In the genomic region with DNA sequence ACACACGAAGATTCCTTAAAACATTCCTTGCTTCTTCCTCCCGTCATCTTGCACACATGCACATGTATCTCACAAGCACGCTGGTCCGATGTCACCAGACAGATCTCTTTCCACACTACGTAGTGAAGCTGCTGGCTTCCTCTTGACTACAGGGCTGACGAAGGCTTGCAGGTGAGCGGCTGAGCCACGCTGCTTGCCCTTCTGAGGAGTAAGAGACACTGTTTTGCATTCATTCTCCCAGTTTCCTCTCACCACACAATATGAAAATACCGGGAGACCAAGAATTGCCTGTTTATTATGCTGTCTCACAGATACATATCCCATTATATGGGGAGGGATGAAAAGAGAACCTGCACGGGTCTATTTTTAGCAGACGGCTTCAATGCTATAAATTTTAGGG, we compare ENCODE assay signal across 8 mouse cellular contexts.
DNase-seq lines count a peak whose midpoint lies in the region; ATAC-seq and TF ChIP-seq lines count a peak whose summit lies in the region.

No protein-coding gene starts in this region.

- H3K4me3 ChIP-seq in heart, embryonic 14.5 days (ENCODE audit: control insufficient read depth in 1 of 2, insufficient read depth in 1 of 2, low read depth in 1 of 2, low read length in 2 of 2), result peak overlapping the region in 1 of 2 experiments; percentile 26; a peak in 1 of 4 replicates
- no peak overlapping the region for H3K4me3 ChIP-seq in heart, adult 2 months
- H3K4me3 ChIP-seq in hindbrain, embryonic 11.5 days (ENCODE audit: low read depth, low read length), result no peak overlapping the region; the same call in 1 of the 2 replicates
- peak overlapping the region; percentile 24 for H3K4me3 ChIP-seq in midbrain, embryonic 12.5 days

- no peak for TF ChIP-seq EP300 in heart, adult 2 months (IDR thresholded peaks at IDR 0.05; ENCODE audit: insufficient read depth, low read depth, low read length)

- peaks cover 0 to 7% of the 10 kb centered on the region in 2 experiments; a peak in 1 of 4 replicates for H3K4me1 ChIP-seq in heart, embryonic 14.5 days (ENCODE audit: control insufficient read depth in 2 of 2, insufficient read depth in 2 of 2, low read length in 2 of 2)
- no peaks in the 10 kb centered on the region for H3K4me1 ChIP-seq in heart, adult 2 months (ENCODE audit: control insufficient read depth, insufficient read depth, low read length)
- H3K4me1 ChIP-seq in hindbrain, embryonic 11.5 days (replicated peaks; ENCODE audit: control insufficient read depth, insufficient read depth, low read length), result peaks cover 20% of the 10 kb centered on the region
- H3K4me1 ChIP-seq in midbrain, embryonic 12.5 days, result peaks cover 72% of the 10 kb centered on the region

- intact Hi-C loops in heart, adult 2 months (cut with DNase I), result no loop called here

- no peak overlapping the region for H3K27ac ChIP-seq in heart, embryonic 14.5 days (replicated peaks in 1 of 2; ENCODE audit: control insufficient read depth in 1 of 2, insufficient read depth in 1 of 2, low read depth in 2 of 2, low read length in 2 of 2)
- H3K27ac ChIP-seq in heart, adult 2 months, result no peak overlapping the region
- H3K27ac ChIP-seq in hindbrain, embryonic 11.5 days (ENCODE audit: low read depth, low read length), result no peak overlapping the region
- peak overlapping the region; percentile 91 for H3K27ac ChIP-seq in midbrain, embryonic 12.5 days (replicated peaks)

- H3K27me3 ChIP-seq in heart, embryonic 14.5 days (ENCODE audit: control insufficient read depth, insufficient read depth, low read length), result peaks cover 84% of the 10 kb centered on the region
- peaks cover 14% of the 10 kb centered on the region for H3K27me3 ChIP-seq in heart, adult 2 months (ENCODE audit: control insufficient read depth, insufficient read depth, low read length)
- H3K27me3 ChIP-seq in hindbrain, embryonic 11.5 days (ENCODE audit: control insufficient read depth, insufficient read depth, low read length), result peaks cover 21% of the 10 kb centered on the region
- H3K27me3 ChIP-seq in midbrain, embryonic 12.5 days, result peaks cover 55% of the 10 kb centered on the region

- no peak for DNase-seq in heart, adult 2 months
- DNase-seq in ZHBTc4 (ENCODE audit: low read depth, low spot score), result peak; percentile 48
- DNase-seq in hindbrain, embryonic 11.5 days (ENCODE audit: low spot score), result no peak
- DNase-seq in right cerebral cortex, adult 18-20 months, result no peak
- DNase-seq in urinary bladder, postnatal 14 days (ENCODE audit: low spot score), result no peak
- DNase-seq in adrenal gland, adult 2 months, result no peak

- no peak for ATAC-seq in heart, embryonic 14.5 days (ENCODE audit: insufficient number of reproducible peaks, insufficient read depth, low FRiP score, low read depth)
- 0 out of 2 replicates have a peak, but pooled peaks have one; percentile 4 for ATAC-seq in hindbrain, embryonic 11.5 days (ENCODE audit: low FRiP score)
- ATAC-seq in midbrain, embryonic 12.5 days (ENCODE audit: low FRiP score, low read depth), result no peak

- no peaks in the 10 kb centered on the region for H3K36me3 ChIP-seq in heart, embryonic 14.5 days (ENCODE audit: control insufficient read depth, insufficient read depth, low read length)
- H3K36me3 ChIP-seq in heart, adult 2 months (ENCODE audit: control insufficient read depth, insufficient read depth, low read length), result no peaks in the 10 kb centered on the region
- no peaks in the 10 kb centered on the region for H3K36me3 ChIP-seq in hindbrain, embryonic 11.5 days (ENCODE audit: control insufficient read depth, insufficient read depth, low read length)
- no peaks in the 10 kb centered on the region for H3K36me3 ChIP-seq in midbrain, embryonic 12.5 days

- WGBS in heart, embryonic 14.5 days, result 6% methylated on average over 11 of the region's 11 CpGs
- WGBS in heart, adult 2 months, result 8% methylated on average over 11 of the region's 11 CpGs
- WGBS in hindbrain, embryonic 11.5 days, result 3% methylated on average over 11 of the region's 11 CpGs
- 3% methylated on average over 11 of the region's 11 CpGs for WGBS in midbrain, embryonic 12.5 days

- no peaks in the 10 kb centered on the region for H3K79me2 ChIP-seq in heart, adult 2 months (replicated peaks; ENCODE audit: control insufficient read depth, insufficient read depth, low read length)

- no peak overlapping the region for H3K9ac ChIP-seq in heart, embryonic 14.5 days (ENCODE audit: low read length)
- H3K9ac ChIP-seq in heart, adult 2 months (ENCODE audit: low read depth, low read length), result no peak overlapping the region
- H3K9ac ChIP-seq in hindbrain, embryonic 11.5 days (ENCODE audit: low read depth, low read length), result no peak overlapping the region
- no peak overlapping the region; the same call in 1 of the 2 replicates for H3K9ac ChIP-seq in midbrain, embryonic 12.5 days (replicated peaks)

- no peak for TF ChIP-seq POLR2A in heart, adult 2 months (IDR thresholded peaks at IDR 0.05; ENCODE audit: insufficient read depth, low read depth, low read length)

- no peaks in the 10 kb centered on the region for H3K9me3 ChIP-seq in heart, embryonic 14.5 days (ENCODE audit: control insufficient read depth, low read length)
- no peaks in the 10 kb centered on the region for H3K9me3 ChIP-seq in hindbrain, embryonic 11.5 days (ENCODE audit: control insufficient read depth, low read length)
- no peaks in the 10 kb centered on the region for H3K9me3 ChIP-seq in midbrain, embryonic 12.5 days

- peak overlapping the region; percentile 61 for H3K4me2 ChIP-seq in heart, embryonic 14.5 days (ENCODE audit: low read length)
- peak overlapping the region; percentile 45 for H3K4me2 ChIP-seq in hindbrain, embryonic 11.5 days (replicated peaks; ENCODE audit: low read depth, low read length)
- peak overlapping the region; percentile 50 for H3K4me2 ChIP-seq in midbrain, embryonic 12.5 days (replicated peaks)

- TF ChIP-seq CTCF in heart, adult 2 months (IDR thresholded peaks at IDR 0.05), result no peak
